Mouse (Mus musculus) intestine, embryonic 14.5 days (tissue): ENCODE measurements around the gene Wrap73. TPM values are rescaled to one million over a fixed set of nuclear protein-coding genes. Genes with fewer than 3 reads are reported as not detected.
A peak's percentile ranks its signal among the peaks of the same experiment; 100 is the strongest.

Experiments
- ATAC-seq: fragments of 200-750 bp; cut with Nextera tagmentation; replicated peaks from 2 replicates; pipeline ENCODE4 v1.8.0; 2017; ENCODE audit warnings: low read depth, moderate number of reproducible peaks, moderate TSS enrichment, moderate library complexity; ENCODE audit not compliant: low FRiP score, low TSS enrichment
- DNase-seq: peaks from one replicate; pipeline ENCODE4 v3.0.0-alpha.2; 2018; ENCODE audit warnings: low spot score
- H3K27ac ChIP-seq: fragments of 300-500 bp; sonication (generic); 2 replicates; pipeline ENCODE4 v1.5.1; 2014; ENCODE audit warnings: low read depth, mild to moderate bottlenecking, control low read depth
- H3K27me3 ChIP-seq: fragments of 300-500 bp; sonication (generic); replicated peaks from 2 replicates; pipeline ENCODE4 v1.6.1; 2014; ENCODE audit warnings: low read length, control low read depth; ENCODE audit not compliant: control insufficient read depth, insufficient read depth
- H3K36me3 ChIP-seq: fragments of 300-500 bp; sonication (generic); 2 replicates; pipeline ENCODE4 v1.6.1; 2014; ENCODE audit warnings: low read length, control low read depth; ENCODE audit not compliant: control insufficient read depth, insufficient read depth
- H3K4me1 ChIP-seq: fragments of 300-500 bp; sonication (generic); replicated peaks from 2 replicates; pipeline ENCODE4 v1.6.1; 2014; ENCODE audit warnings: low read length, control low read depth, mixed read lengths; ENCODE audit not compliant: control insufficient read depth, insufficient read depth
- H3K4me2 ChIP-seq: fragments of 300-500 bp; sonication (generic); 2 replicates; pipeline ENCODE4 v1.6.1; 2014; ENCODE audit warnings: low read length
- H3K4me3 ChIP-seq: fragments of 300-500 bp; sonication (generic); 2 replicates; pipeline ENCODE4 v1.5.1; 2014; ENCODE audit warnings: low read depth, low read length, control low read depth, mixed read lengths
- H3K9ac ChIP-seq: fragments of 300-500 bp; sonication (generic); 2 replicates; pipeline ENCODE4 v1.6.1; 2014; ENCODE audit warnings: mild to moderate bottlenecking, low read length
- H3K9me3 ChIP-seq: fragments of 300-500 bp; sonication (generic); 2 replicates; pipeline ENCODE4 v1.6.1; 2016; ENCODE audit warnings: low read length, control low read depth; ENCODE audit not compliant: control insufficient read depth
- WGBS: fragments of 180-500 bp; shearing (Covaris S2); extraction: QIAGEN DNeasy Blood & Tissue Kit; methylation state at CpG from one replicate; pipeline ENCODE4 v1.1.7; 2014; 5-methylcytosine and 5-hydroxymethylcytosine counted together
- polyA plus RNA-seq: library from polyadenylated mRNA; unstranded; fragments of >200 nt; fragmentation: Nextera tagmentation; extraction: Ambion mirVana; gene quantifications from 2 replicates; pipeline ENCODE4 v1.2.1, GENCODE M21; 2014

Gene Wrap73
- polyA plus RNA-seq, 1 experiment from 2014 or later: 32.7 TPM

DNA sequence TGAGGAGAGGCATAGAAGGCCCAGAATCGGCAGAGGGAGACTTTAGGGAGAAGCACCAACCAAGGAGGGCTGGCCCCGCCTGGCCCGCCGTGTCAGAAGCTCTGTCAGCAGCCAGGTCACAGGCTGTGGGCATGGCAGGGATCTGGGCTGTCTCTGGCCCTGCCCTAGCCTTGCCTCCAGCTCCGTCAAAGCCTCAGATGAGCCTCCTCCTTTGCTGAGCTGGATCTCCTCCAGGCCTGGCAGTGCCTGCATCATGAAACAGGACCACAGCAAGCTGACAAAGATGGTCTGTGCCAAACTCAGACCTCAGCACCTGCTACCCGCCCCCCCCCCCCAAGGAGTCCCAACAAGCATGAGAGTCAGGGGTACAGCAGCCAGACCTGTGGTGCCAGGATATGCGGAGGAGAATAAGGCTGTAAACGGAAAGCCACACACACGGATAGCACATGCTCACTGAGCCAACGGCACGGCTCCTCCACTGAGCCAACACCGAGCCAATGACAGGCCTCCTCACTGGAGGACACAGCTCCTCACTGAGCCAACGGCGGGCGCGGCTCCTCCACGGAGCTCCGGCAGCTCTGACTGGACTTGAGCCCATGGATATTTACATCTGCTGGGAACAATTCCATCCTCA lies 32.8 kb upstream of the Wrap73 start:
- DNase-seq (no peak), ATAC-seq (no peak)
- Histone ChIP-seq H3K36me3 (no peaks in the 10 kb centered on the region), H3K4me2 (no peak overlapping the region), H3K4me3 (no peak overlapping the region), H3K27ac (no peak overlapping the region), H3K9me3 (no peaks in the 10 kb centered on the region), H3K27me3 (peaks cover 3% of the 10 kb centered on the region; the same call in 1 of the 2 replicates), H3K4me1 (no peaks in the 10 kb centered on the region), H3K9ac (no peak overlapping the region)
- WGBS: 41% methylated on average over 18 of the region's 18 CpGs

DNA sequence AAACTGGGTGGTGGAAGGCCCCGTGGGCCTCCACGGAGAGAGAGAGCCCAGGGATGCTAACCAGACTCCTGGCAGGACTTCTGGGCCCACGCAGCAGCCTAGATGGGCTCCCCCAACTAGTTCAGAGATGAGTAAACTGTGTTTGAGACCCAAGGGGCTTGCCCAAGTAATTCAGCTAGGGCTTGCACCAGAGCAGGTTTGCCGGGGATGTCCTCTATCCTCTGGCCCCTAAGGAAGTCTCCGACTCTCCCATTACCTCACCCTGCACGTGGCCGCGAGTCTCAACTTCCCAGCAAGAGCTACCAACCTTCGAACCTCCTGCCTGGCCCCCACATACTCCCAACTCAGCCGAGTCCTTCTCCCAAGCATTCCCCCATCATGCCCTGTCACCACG lies 32.3 kb upstream of the Wrap73 start:
- no peak for ATAC-seq

DNA sequence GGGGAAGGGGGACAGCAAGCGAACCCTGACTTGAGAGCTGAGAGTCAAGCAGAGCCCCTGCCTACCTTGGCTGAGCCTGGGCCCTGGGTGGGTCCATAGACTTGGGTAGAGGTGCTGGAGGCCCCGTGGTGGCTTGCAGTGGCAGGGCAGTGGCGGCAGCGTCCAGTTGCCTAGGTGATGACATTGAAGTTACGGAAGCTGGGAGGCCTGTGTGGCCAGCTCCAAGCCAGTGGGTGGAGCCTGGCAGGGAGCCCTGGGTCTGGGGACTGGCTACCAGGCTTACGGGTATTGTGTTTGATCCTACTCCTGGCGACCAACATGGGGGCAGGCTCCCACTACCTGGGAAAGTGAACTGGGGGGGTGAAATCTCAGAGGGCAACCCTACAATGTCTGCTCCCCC lies 25.8 kb upstream of the Wrap73 start:
- H3K4me3 ChIP-seq: no peak overlapping the region
- DNase-seq (no peak), ATAC-seq (0 out of 2 replicates have a peak, but pooled peaks have one; percentile 47)
- no peaks in the 10 kb centered on the region for H3K36me3 ChIP-seq
- 62% methylated on average over 7 of the region's 7 CpGs for WGBS
- H3K9me3 ChIP-seq: no peaks in the 10 kb centered on the region
- no peaks in the 10 kb centered on the region for H3K4me1 ChIP-seq
- no peaks in the 10 kb centered on the region for H3K27me3 ChIP-seq
- no peak overlapping the region for H3K9ac ChIP-seq
- no peak overlapping the region for H3K4me2 ChIP-seq
- no peak overlapping the region for H3K27ac ChIP-seq

More for the DNA sequence above, 32.3 kb upstream of the Wrap73 start:
- Histone ChIP-seq H3K4me2 (no peak overlapping the region), H3K27ac (no peak overlapping the region), H3K36me3 (no peaks in the 10 kb centered on the region), H3K9ac (no peak overlapping the region), H3K4me3 (no peak overlapping the region), H3K27me3 (peaks cover 3% of the 10 kb centered on the region; the same call in 1 of the 2 replicates), H3K4me1 (no peaks in the 10 kb centered on the region), H3K9me3 (no peaks in the 10 kb centered on the region)
- DNase-seq: no peak
- WGBS: 81% methylated on average over 10 of the region's 11 CpGs

DNA sequence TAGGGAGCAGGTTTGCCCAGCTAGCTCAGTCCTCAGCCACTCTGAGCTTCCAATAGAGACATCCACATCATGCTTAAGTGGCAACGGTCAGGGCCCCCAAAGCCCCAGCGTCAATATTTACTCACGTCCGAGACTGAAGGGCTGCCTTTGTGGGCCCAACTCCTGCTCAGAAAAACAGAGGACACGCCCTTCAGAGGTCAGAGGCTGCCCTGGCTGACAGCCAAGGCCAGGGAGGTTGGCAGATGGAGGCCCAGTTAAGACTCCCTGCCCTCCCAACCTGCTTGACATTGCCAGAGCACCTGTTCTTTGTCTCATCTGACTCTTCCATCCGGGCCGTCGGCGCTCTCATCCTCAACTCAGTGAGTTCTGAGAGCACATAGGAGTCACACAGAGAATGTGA lies 23.4 kb upstream of the Wrap73 start:
- H3K4me1 ChIP-seq: no peaks in the 10 kb centered on the region
- H3K9me3 ChIP-seq: no peaks in the 10 kb centered on the region
- H3K36me3 ChIP-seq: no peaks in the 10 kb centered on the region
- H3K4me2 ChIP-seq: no peak overlapping the region
- DNase-seq (peak; percentile 58), ATAC-seq (no peak)
- 53% methylated on average over 9 of the region's 9 CpGs for WGBS
- no peaks in the 10 kb centered on the region for H3K27me3 ChIP-seq
- H3K9ac ChIP-seq: no peak overlapping the region
- no peak overlapping the region for H3K4me3 ChIP-seq
- no peak overlapping the region for H3K27ac ChIP-seq

DNA sequence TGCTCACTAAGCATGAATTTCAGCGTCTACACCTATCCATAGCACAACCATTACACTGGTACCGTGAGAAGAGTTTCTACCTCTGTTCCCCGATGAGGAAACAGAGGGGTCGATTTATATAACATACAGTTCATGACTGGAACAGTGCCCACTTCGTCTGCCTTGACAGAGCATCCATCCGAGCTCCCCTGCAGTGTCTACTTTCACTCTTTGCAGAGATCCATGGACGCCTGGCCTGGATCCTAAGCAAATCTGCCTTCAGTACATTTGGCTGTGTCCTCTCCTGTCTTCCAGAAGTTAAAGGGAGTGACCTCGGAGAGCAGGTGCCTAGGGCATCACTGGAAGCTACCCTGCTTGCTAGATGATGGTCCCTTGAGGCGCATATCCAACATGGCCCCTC lies 23.0 kb upstream of the Wrap73 start:
- Histone ChIP-seq H3K27ac (no peak overlapping the region), H3K4me3 (no peak overlapping the region), H3K4me1 (no peaks in the 10 kb centered on the region), H3K27me3 (no peaks in the 10 kb centered on the region), H3K4me2 (no peak overlapping the region), H3K9ac (no peak overlapping the region), H3K9me3 (no peaks in the 10 kb centered on the region), H3K36me3 (no peaks in the 10 kb centered on the region)
- no peak for ATAC-seq
- whole genome bisulfite sequencing: 78% methylated on average over 9 of the region's 9 CpGs
- no peak for DNase-seq

DNA sequence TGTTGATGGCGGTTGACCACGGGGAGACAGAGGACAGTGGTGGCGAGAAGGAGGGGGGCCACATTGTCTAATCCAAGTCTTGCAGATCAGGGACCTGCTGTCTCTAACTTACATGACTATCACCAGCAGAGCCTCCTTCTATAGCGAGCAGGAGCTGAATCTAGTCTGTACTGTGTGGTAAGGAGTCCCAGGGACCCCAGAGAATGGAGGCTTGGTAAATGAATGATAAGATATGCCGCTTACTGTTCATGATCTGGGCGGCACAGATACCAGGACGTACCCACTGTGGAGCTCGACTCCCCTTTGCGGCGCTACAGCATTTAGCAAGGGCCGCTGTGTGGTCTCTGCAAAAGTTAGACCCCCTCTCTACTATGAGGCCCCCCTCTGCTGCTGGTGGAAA lies 20.4 kb upstream of the Wrap73 start:
- Histone ChIP-seq H3K9me3 (no peaks in the 10 kb centered on the region), H3K4me3 (no peak overlapping the region), H3K4me1 (no peaks in the 10 kb centered on the region), H3K9ac (no peak overlapping the region), H3K27ac (no peak overlapping the region), H3K27me3 (no peaks in the 10 kb centered on the region), H3K4me2 (no peak overlapping the region), H3K36me3 (no peaks in the 10 kb centered on the region)
- WGBS: 77% methylated on average over 11 of the region's 11 CpGs
- ATAC-seq (no peak), DNase-seq (no peak)

DNA sequence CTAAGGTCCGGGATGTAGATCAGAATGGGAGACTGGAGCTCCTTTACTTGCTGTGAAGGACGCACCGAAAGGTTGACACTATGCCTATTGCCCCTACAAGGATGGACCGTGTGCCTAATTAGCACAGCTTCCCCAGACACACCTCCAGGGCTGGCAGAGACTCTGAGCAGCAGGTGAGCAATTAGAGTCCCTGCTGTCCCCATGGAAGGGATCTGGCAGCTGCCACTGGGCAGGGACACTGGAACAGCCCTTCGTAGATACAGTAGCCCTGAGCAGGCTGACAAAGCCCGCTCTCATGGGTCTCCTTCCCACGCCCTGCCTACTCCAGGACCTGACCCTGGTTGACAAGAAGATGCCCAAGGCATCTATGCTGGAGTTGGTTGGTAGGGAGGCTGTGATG lies 19.8 kb upstream of the Wrap73 start:
- 76% methylated on average over 7 of the region's 7 CpGs for WGBS
- Histone ChIP-seq H3K9ac (no peak overlapping the region), H3K27ac (no peak overlapping the region), H3K4me1 (no peaks in the 10 kb centered on the region), H3K9me3 (no peaks in the 10 kb centered on the region), H3K4me2 (no peak overlapping the region), H3K27me3 (no peaks in the 10 kb centered on the region), H3K36me3 (no peaks in the 10 kb centered on the region), H3K4me3 (no peak overlapping the region)
- no peak for ATAC-seq
- no peak for DNase-seq

DNA sequence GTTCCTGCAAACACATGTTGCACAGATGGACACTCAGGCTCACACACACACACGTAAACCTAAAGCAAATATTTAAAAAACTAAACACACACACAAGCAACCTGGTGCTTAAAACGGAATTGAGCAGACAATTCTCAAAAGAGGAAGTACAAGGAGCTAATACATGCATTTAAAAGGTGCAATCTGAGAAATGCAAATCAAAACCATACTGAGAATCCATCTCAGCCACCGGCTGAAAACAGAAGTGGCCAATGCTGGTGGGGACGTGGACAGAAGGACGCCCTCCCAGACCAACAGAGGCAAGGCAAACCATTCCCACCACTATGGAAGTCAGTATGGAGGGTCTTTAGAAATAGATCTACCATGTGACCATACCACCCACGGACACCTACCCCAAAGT lies 18.6 kb upstream of the Wrap73 start:
- H3K4me1 ChIP-seq: no peaks in the 10 kb centered on the region
- no peak overlapping the region for H3K9ac ChIP-seq
- H3K27ac ChIP-seq: no peak overlapping the region
- no peaks in the 10 kb centered on the region for H3K9me3 ChIP-seq
- no peak for ATAC-seq
- 66% methylated on average over 6 of the region's 6 CpGs for WGBS
- no peak overlapping the region for H3K4me2 ChIP-seq
- no peak overlapping the region for H3K4me3 ChIP-seq
- H3K36me3 ChIP-seq: no peaks in the 10 kb centered on the region
- DNase-seq: no peak
- no peaks in the 10 kb centered on the region for H3K27me3 ChIP-seq

DNA sequence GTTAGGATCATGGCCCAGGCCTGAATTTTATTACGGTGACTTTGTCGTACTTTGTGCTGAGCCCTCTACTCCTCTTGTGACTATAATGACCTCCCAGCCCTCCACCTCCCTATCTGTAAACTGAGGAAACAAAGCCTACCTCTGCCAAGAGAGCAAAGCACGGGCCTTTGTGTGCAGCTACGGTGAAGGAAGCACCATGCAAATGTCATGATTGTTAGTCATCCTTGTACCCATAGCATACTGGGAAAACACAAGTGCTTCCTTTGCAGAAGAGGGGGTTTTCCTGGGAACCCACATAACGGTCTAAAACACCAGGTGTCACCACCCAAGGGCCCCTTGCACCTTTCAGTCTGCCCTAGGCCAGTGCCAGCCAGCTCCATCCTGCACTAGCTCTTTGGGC lies 17.0 kb upstream of the Wrap73 start:
- H3K4me3 ChIP-seq: no peak overlapping the region
- no peaks in the 10 kb centered on the region for H3K4me1 ChIP-seq
- no peaks in the 10 kb centered on the region for H3K27me3 ChIP-seq
- H3K36me3 ChIP-seq: no peaks in the 10 kb centered on the region
- WGBS: 74% methylated on average over 5 of the region's 5 CpGs
- H3K27ac ChIP-seq: no peak overlapping the region
- no peak for ATAC-seq
- H3K9me3 ChIP-seq: no peaks in the 10 kb centered on the region
- no peak overlapping the region for H3K9ac ChIP-seq
- DNase-seq: no peak
- H3K4me2 ChIP-seq: no peak overlapping the region
